Mouse (Mus musculus): ENCODE data around the gene Ppp1r9a.

The Ppp1r9a gene

DNA sequence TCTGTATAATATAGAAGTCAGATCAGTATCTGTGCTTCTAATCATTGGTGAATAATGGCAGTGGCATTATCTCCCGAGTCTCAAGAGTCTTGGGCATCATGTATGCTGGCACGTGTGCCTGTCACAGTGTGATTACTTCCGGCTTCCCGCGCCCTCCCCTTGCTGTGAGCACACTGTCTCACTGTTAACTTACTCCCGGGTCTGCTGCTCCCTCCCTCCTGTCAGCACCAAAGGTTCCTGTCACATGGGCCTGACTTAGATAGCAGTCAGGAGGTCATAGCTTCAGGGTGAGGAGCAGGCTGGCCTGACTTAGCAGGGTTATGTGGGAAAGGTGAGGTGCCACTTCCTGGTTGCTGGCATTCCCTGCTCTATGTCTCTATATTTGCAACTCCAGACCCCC is 201.1 kb downstream of the Ppp1r9a start:
- in situ Hi-C loops (cut with MboI, MseI) = no loop called here

DNA sequence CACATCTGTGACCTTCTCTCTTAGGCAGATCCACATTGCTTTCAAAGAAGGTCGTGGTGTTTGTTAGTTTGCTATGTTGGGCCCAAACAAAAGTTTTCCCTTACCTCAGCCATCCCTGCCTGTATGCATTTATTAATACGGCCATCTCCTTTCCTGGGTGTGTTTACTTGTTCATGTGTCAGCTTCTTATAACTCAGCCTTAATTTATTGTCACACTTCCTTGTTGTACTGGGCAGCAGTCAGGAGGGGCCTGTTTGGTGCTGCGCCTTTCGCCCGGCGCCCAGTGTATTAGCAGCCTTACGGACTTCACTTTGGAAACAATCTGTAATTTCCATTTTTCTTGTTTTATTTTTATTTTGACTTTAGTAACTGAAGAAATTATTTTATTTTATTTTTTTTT is 201.5 kb downstream of the Ppp1r9a start:
- in situ Hi-C loops (cut with MboI, MseI) = no loop called here

DNA sequence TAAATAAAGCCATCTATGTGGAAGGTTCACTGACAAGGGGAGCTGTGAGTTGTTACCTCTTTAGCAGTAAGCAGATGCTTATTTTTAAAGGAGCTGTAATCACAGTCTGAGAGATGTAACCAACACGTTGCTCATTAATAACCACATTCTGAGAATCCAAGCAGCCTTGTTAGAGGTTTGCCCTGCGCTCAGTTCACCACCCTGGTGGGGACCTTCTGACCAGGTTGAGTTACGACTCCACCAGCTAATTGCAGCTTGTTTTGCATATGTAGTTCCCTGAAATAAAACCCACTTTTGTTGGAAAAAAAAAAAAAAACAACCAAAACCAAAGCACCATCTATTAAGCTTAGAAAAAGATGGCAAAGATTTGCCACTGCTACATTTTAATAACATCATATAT is 205.8 kb downstream of the Ppp1r9a start:
- in situ Hi-C loops (cut with MboI, MseI) = no loop called here

DNA sequence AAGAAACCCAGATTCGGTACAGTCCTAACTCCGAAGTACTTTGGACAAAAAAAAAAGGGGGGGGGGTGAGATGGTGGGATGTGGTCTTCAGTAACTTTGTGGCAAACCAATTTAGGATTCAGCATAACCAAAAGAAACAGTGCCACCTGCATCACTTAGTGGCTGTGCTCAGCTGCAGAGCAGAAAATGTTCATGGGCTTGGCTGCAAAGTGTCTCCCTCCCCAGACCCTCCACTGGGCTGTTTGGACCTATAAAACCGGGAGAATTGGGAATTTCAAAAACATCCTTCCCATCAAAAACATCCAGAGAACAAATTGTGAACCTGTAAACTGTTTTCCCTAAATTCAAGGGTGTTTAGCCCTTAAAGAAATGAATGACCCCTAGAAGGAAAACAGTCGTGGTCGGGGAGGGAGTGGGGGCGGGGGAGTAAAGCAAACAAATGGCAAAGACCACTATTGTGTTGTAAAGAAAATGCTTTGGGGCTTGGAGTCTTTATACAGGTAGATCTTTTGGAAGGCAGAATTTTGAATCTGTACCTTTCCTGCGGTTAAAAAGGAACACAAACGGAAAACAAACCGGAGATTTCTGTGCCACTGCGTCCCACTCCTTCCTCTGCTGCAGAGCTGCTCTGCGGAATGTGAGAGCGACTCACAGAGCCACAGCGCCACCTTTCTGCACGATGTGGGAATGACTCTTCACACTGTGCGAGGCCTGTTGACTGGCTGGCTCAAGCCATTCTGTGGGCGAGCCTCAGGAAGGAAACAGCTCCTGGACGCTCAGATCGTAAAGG is 207.4 kb downstream of the Ppp1r9a start:
- in situ Hi-C loops (cut with MboI, MseI) = no loop called here

DNA sequence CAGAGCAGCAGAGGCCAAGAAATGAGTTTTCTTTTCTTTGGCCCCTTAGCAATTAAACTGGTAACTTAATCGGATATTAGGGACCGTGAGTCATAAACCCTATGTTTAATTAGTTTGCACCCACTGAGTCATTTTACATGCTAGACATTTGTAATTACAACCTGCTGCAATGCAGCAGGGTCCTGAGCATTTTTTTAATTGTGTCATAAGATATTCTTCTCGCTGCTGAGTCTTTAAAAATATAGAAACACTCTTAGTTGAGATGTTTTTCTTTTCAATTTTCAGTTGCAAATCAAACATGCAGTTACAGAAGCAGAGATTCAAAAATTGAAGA is 208.0 kb downstream of the Ppp1r9a start:
- in situ Hi-C loops (cut with MboI, MseI) = no loop called here

DNA sequence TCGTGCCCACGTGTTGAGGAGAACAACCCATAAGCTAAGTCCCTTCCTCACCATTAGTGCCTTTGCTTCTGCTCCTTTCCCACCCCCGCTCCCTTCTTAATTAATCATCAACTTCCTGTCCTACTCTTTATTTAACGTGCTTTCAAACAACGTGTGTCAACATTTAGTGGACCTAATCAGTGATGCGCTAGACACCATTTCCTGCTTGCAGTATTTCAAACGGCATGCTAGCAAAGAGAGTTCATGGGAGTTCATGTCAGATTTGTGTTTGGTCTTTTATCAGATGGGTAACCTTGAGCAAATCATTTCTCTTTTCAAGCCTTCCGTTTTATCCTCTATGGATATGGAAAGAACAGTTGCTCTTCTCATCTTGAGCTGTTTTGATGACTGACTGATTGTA is 210.4 kb downstream of the Ppp1r9a start:
- in situ Hi-C loops (cut with MboI, MseI) = no loop called here

DNA sequence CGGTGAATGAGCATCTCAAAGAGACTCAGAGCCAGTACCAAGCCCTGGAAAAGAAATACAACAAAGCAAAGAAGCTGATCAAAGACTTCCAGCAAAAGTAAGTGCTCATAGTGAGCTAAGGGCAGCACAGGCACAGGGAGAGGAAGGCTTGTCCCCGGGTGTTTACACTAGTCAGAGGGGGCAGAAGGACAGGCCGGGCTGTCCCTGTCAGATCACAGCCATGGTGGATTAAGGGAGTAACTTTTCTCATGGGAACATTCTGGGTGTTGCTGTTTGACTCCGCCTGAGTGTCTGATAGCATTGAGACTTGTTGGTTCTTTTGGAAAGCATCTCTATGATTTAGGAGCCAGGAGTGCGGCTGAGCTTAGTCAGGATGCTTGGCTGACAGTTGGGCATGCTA is 211.0 kb downstream of the Ppp1r9a start:
- in situ Hi-C loops (cut with MboI, MseI) = no loop called here

DNA sequence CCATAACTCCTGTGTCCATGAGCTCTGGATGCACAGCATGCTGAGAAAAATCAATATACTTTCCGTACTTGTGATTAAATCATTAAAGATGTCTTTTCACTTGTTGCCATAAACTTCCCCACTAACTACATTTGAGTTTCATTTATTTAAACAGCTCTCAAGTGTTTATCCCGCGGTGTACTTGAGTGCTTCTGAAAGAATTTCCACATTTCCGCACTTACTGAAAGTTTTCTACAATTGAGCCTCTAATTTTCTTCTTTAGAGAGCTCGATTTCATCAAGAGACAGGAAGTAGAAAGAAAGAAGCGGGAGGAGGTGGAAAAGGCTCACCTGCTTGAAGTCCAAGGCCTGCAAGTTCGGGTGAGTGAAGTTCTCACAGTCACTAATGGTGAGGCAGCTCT is 212.1 kb downstream of the Ppp1r9a start:
- in situ Hi-C loops (cut with MboI, MseI) = no loop called here

DNA sequence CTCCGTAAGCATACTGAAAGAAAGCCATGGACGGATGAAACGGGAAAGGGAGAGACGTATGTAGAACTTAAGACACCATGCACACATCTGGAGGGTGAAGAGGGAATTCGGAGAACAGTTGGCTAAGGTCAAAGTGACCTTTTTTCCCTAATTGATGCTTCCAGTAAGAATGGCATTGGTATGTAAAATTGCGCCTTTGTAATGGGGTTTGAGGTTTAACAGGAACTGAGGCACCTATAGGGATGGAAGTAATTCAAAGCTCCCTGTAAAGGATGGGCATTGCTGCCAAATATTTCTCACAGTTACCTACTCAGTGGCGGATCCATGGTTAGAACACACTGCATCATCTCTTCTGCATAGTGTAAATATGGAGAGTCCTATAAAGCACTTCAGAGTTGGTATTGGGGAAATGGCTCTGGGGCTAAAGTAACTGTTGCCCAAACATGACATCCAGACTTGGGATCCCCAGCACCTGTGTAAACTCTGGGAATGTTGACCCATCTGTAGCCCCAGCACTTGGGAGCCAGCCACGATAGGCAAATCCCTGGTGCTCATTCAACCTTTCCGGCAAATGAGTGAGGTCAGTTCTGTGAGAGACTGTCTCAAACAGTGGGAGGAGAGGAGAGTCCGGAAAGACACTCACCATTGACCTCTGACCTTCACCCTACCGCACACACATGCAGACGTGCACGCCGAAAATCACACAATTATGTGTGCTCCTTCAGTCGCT is 216.6 kb downstream of the Ppp1r9a start:
- in situ Hi-C loops (cut with MboI, MseI) = no loop called here

DNA sequence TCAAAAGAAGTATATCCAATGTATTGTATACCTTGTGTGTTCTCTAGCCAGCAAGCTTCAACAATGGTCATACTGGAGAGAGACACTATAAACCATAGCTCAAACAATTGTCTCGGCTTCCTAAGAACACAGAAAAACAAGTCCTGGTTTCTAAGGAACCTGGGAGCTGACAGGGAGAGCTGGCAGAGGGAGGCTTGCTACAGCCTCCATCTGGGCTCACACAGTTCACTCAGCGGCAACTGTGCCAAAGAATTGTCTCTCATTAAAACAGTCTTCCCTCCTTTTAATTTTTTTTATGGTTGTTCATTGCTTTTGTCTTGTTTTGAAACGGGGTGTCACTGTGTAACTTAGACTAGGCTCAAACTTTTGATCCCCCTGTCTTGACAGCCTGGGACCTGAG is 217.5 kb downstream of the Ppp1r9a start:
- in situ Hi-C loops (cut with MboI, MseI) = no loop called here

DNA sequence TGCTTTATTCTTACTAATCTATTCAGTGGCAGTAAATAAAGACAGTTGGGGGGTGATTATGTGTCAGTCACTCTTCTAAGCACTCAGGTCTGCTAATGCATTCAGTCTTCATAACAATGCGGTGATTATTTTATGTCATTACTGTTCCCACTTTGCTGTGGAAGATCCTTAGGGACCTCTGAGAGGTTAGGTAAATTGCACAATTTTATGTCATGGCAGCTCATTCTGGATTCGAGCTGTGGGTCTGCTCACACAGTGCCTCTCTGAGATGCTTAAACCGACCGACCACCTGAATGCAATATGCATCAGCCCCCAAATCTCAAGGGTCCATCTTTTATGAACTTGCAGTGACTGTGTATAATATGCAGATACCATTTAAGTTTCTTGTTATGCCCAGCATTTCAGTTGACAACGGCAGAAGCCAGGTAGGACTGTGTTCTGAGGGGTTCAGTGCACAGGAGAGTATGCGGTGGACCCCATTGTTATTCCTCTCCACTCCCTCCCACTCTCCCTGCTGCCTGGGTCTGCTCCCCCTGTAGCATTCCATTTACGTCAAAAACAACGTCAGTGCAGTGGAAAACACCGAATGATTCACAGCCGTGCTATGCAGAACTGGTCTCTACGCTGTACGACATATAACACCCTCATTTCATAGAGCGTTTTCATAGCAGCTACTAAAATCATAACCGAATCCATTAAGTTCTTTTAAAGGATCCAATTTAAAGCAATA is 226.8 kb downstream of the Ppp1r9a start:
- in situ Hi-C loops (cut with MboI, MseI) = no loop called here

DNA sequence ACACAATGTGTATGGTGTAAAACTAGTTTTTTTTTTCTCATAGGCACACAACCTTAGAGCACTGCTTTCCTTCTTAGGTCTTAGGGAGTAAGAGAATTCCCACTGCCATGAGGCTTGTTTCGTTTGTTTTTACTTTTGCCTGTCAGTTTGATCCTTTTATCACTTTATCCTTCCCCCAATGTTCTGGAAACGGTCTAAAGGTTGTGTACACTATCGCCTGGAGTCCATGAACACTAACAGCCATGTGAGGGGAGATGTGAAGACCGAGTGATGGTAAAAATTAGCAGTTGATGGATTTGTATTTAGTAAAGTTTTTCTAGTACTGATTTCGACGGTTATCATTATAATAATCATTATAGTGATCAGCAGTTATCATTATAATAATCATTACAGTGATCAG is 232.3 kb downstream of the Ppp1r9a start:
- in situ Hi-C loops (cut with MboI, MseI) = no loop called here

DNA sequence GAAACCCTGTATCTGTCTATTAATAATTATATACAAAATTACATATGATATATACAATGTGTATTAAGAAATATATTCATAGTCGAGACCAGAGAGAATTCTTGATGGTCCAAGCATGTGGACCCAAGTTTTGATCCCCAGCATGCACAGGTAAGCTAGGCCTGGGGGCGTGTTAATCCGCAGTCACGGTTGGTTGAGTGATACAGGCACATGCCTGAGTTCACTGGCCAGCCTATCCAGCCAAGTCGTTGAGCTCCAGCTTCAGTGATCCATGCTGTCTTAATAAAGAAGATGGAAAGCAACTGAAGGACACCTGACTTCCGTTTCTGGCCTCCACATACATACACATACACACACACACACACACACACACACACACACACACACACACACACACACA is 233.3 kb downstream of the Ppp1r9a start:
- in situ Hi-C loops (cut with MboI, MseI) = no loop called here

DNA sequence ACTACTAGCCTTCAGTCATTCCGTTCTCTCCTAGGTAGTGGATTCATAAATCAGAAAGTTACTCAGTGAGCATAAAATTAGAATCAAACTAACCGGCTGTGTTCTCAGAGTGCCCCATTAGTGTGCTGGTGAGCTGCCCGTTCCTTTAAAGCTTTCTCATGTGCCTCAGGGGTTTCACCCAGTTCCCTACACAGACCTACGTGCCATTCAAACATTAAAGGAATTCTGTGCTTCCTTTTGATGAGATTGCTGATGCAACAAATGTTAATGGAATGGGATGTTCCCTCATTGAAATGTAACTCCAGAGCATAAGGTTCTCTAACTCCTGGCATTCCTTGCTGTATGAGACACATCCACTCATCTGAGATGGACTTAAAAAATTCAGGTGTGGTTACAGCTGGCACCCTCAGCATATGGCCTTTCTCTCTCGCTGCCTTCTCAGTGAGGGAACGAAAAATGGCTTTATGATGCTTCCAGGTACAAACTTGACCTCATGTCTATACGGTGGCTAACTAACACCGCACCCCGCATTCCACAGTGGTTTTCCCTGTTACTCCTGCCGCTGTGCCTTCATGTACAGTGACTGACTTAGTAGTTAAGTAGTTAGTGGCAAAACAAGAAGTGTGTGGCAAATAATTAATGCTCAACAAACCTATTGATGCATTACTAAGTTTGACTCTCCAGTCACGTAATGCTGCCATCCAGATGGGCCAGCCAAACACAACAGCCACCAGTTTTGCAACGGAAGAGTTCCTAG is 236.3 kb downstream of the Ppp1r9a start:
- in situ Hi-C loops (cut with MboI, MseI) = no loop called here

DNA sequence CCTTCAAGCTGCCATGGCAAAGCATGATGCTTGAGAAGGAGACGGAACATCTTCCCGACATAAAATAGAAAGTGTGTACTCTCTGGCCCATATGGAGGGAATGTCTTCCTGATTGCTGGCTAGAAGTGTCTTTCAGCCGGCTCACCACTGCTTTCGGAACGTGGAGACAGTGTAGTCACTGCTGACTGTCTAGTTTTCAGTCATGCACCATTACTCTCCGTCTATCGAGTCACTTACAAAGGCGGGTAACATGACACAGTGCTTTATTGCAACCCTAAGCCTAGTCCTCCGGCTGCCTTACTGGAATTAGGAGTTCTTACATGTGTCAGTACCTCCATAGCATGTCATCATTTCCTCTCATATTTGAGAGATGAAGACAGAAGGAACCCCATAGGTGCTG is 236.9 kb downstream of the Ppp1r9a start:
- in situ Hi-C loops (cut with MboI, MseI) = no loop called here

DNA sequence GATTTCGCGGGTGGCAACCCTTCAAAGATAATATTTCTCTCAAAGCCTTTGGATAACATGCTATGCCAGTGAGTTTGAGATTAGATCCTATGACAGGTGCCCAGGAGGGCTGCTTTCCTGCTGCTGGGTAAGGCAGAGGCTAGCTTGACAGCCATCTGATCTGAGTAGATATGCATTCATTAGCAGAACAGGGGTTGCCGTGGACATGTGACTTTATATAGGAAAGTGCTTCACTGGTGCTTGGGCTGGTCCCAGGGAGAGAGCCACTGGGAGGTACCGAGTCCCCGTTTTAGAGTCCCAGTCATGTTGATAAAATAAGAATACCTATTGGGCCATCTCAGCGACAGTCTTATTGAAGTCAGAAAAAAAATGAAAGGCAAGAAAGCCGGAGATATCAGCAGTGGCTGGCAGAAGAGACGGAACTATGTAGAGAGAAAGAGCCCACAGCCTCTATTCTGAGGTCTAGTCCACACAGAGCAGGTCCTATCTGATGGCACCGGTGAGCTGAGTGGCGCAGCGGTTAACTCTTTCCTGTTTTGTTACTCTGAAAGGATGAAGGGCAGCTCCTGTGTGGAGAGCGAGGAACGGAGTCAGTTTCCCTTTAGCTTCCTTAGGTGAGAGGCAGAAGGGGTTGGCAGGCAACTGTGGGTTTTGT is 244.9 kb downstream of the Ppp1r9a start:
- in situ Hi-C loops (cut with MboI, MseI) = no loop called here

DNA sequence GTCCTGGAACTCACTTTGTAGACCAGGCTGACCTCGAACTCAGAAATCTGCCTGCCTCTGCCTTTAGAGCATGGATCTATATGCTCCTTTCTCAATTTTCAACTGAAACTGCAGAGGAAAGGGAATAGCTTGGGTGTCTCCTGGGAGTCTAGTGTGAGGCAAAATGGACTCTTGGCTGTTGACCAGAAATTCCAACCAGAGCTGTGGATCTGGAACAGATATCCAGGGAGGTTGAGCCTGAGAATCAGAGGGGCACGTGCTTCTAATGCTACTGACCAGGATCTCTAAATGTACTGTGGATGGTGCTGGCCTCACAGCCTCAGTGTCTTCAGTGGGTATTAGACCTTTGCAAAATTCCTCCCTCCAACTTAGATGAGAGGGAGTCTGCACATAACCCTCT is 247.2 kb downstream of the Ppp1r9a start:
- in situ Hi-C loops (cut with MboI, MseI) = no loop called here

DNA sequence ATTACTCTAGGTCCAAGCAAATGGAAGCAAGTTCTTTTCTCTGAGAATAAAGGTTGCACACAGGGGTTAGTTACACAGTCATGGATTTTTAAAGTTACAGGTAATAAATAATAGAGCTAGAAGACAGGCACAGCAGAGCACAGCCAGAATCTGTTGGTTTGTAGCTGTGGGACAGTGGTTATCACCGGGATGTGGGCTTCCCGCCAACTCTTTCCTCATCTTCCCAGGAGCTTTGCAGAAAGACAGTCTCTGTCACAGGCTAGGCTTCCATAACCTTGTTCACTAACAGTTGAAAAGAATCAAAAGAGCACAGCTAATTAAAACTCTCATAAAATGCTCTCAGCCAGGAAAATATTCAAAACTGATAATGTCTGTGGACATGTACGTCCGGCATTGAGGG is 248.5 kb downstream of the Ppp1r9a start:
- in situ Hi-C loops (cut with MboI, MseI) = no loop called here

DNA sequence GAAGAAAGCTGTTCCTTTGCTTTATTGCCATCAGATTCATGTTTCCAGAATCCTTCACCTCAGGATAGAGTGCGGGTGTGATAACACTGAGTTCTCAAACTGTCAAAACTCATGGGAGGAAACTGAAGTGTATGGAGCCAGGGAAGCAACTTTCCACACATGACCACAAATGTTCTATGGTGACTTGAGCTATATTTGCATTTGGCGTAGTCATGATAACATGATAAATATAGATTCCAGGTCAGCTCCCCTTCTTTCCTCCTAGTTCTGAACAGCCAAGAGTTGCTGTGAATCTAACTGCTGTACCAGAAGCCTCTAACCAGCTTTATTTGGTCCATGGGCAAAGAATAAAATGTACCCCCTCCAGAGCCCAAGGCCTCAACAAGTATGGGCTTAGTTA is 249.5 kb downstream of the Ppp1r9a start:
- in situ Hi-C loops (cut with MboI, MseI) = no loop called here

DNA sequence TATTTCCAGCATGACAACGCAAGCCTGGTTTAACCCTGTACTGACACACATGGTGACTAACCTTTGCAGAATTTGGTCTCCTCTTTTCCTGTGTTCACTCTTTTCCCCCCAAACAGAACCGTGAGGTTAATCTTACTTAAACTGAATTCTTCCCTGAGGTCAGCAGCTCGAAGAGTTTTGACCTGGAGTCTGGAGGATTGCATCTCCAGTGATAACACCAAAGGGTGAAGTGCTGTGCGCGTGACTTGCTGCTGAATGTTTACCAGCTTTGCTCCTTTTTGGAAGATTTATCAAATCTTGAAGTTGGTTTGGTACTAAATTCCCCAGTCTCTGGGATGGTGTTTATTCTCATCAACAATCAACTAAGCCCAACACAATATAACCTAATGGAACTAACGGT is 252.1 kb downstream of the Ppp1r9a start:
- in situ Hi-C loops (cut with MboI, MseI) = no loop called here

DNA sequence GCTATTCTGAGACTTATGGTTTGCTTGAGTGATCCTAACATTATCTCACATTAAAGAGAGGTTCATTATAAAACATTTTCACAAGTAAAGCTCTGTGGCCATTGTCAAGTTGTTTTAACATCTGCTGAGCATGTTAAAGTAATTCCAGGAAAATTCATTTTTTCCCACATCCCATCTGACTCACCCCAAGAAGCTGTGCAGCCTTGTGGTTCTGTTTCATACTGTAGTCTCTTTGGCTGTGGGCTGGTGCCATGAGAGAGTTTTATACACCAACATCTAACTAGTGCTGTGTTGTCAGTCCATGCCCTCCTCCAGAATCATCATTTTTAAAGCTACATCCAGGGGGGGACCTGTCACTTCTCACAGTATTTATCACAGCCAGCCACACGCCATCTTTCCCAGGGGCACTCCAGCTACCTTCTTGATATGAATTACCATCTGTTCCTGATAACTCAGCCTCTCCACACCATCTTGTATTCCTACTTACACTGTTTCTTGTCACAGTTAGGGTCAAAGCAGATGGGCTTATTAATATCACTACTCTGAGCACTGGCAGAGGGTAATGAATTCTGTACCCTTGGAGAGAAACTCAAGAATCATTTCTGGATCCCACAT is 252.7 kb downstream of the Ppp1r9a start:
- in situ Hi-C loops (cut with MboI, MseI) = no loop called here
